Mouse (Mus musculus): ENCODE data around the gene Svopl. TPM values are rescaled to one million over a fixed set of nuclear protein-coding genes. Genes with fewer than 3 reads are reported as not detected.
A peak's percentile ranks its signal among the peaks of the same experiment; 100 is the strongest.

Svopl gene
- total and polyA plus RNA-seq, 3 experiments: not detected

DNA sequence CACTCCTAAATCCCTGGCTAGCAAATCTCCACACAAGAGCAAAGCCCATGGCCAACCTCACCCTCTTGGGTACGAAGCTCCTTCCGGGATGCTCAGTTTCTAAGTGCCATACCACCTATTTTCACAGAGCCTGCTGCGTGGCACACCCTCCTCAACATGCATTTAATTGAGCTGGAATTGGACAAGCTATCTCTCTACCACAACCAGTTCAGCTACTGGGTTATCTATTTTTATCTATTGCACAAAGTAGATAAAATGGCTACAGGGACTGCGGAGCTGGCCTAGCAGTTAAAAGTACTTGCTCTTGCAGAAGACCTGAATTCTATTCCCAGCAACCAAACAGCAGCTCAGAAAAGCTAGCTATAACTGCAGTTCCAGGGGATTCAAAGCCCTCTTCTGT, 24.5 kb upstream of the Svopl start:
- H3K9me3 ChIP-seq (replicated peaks; ENCODE audit: low read length): peaks cover 8% of the 10 kb centered on the region
- H3K27me3 ChIP-seq (replicated peaks): no peaks in the 10 kb centered on the region
- H3K4me1 ChIP-seq (ENCODE audit: control insufficient read depth in 1 of 2, insufficient read depth in 2 of 2): no peaks in the 10 kb centered on the region
- TF ChIP-seq ZNF384 (IDR thresholded peaks at IDR 0.05; ENCODE audit: low read depth, low read length) (no peak), BHLHE40 (IDR thresholded peaks at IDR 0.05; ENCODE audit: low read depth, low read length) (no peak), UBTF (IDR thresholded peaks at IDR 0.05; ENCODE audit: low read depth, low read length) (no peak), PAX5 (IDR thresholded peaks at IDR 0.05; ENCODE audit: low read length) (no peak), EP300 (IDR thresholded peaks at IDR 0.05; ENCODE audit: low read length) (no peak), ELF1 (IDR thresholded peaks at IDR 0.05; ENCODE audit: low read depth, low read length) (no peak), ZKSCAN1 (IDR thresholded peaks at IDR 0.05; ENCODE audit: borderline replicate concordance, low read depth, low read length) (no peak), SIN3A (IDR thresholded peaks at IDR 0.05; ENCODE audit: low read length) (no peak), NELFE (IDR thresholded peaks at IDR 0.05; ENCODE audit: low read depth, low read length) (no peak), CTCF (conservative IDR thresholded peaks at IDR 0.05 in 1 of 2, IDR thresholded peaks at IDR 0.05 in 1 of 2; ENCODE audit: low read depth in 2 of 2, low read length in 2 of 2) (no peak), MYC (IDR thresholded peaks at IDR 0.05; ENCODE audit: low read depth, low read length) (no peak), ZC3H11A (IDR thresholded peaks at IDR 0.05; ENCODE audit: low read depth, low read length) (no peak)
- H3K4me3 ChIP-seq (replicated peaks in 1 of 3; ENCODE audit: low read depth in 2 of 3, low read length in 2 of 3, poor library complexity in 1 of 3): no peak overlapping the region
- H3K27ac ChIP-seq (ENCODE audit: insufficient read depth, low read depth): no peak overlapping the region
- dilution Hi-C loops (cut with MboI; ENCODE audit: extremely low pct_ligation_motif_present, extremely low pct_unique_long_range_greater_than_20kb, low sequenced_read_pairs): no loop called here
- DNase-seq (ENCODE audit: extremely low read depth): no peak
- H3K4me2 ChIP-seq (ENCODE audit: insufficient read depth, low read depth, poor library complexity, severe bottlenecking): no peak overlapping the region
- H3K36me3 ChIP-seq (replicated peaks in 1 of 2; ENCODE audit: control insufficient read depth in 1 of 2, insufficient read depth in 1 of 2, low read length in 1 of 2): no peaks in the 10 kb centered on the region
- no peak overlapping the region for H3K9ac ChIP-seq (ENCODE audit: insufficient read depth, low read depth)
- in situ Hi-C loops (cut with MboI; ENCODE audit: low pct_ligation_motif_present, low pct_unique_long_range_greater_than_20kb, low sequenced_read_pairs): no loop called here
- no peaks in the 10 kb centered on the region for H3K79me2 ChIP-seq (replicated peaks; ENCODE audit: control insufficient read depth, extremely low read depth, insufficient read depth, poor library complexity, severe bottlenecking)

DNA sequence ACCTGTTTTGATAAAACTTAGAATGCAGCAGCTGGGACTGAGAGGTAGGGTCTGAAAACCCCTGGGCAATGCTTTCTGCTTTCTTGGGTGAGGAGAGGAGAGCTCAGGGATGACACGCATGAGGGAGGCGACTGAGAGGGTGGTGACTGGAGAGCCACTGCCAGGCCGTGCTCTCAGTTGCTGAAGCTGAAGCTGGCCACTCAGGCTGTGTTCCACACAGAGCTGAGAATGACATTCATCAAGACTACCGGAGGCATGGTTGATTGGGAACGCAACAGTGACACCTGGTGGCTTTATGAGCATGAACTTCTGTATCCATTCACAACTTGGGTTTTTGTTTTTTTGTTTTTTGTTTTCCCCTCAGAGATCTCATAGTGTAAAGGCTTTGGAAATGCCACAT, 19.4 kb upstream of the Svopl start:
- peak; percentile 93 for TF ChIP-seq RAD21 (IDR thresholded peaks at IDR 0.05; ENCODE audit: low read depth, low read length)
- TF ChIP-seq JUND (conservative IDR thresholded peaks at IDR 0.05; ENCODE audit: low read depth, low read length): no peak
- no peak for TF ChIP-seq POLR2A (IDR thresholded peaks at IDR 0.05; ENCODE audit: low read depth, low read length)
- TF ChIP-seq SMC3 (IDR thresholded peaks at IDR 0.05; ENCODE audit: low read depth, low read length): peak; percentile 95
- peak; percentile 72 for TF ChIP-seq ZC3H11A (IDR thresholded peaks at IDR 0.05; ENCODE audit: low read depth, low read length)
- TF ChIP-seq CTCF (conservative IDR thresholded peaks at IDR 0.05 in 1 of 2, IDR thresholded peaks at IDR 0.05 in 1 of 2; ENCODE audit: low read depth in 2 of 2, low read length in 2 of 2): peak; percentile 46 to 90; a peak in 3 of 4 replicates
- no peak for TF ChIP-seq USF2 (conservative IDR thresholded peaks at IDR 0.05; ENCODE audit: low read depth, low read length)
- 0 out of 2 replicates have a peak, but pooled peaks have one; percentile 17 for TF ChIP-seq NELFE (IDR thresholded peaks at IDR 0.05; ENCODE audit: low read depth, low read length)
- no peak overlapping the region for H3K27ac ChIP-seq (ENCODE audit: insufficient read depth, low read depth)
- DNase-seq (ENCODE audit: extremely low read depth): peak; percentile 80
- no peaks in the 10 kb centered on the region for H3K36me3 ChIP-seq (replicated peaks in 1 of 2; ENCODE audit: control insufficient read depth in 1 of 2, insufficient read depth in 1 of 2, low read length in 1 of 2)
- in situ Hi-C loops (cut with MboI; ENCODE audit: low pct_ligation_motif_present, low pct_unique_long_range_greater_than_20kb, low sequenced_read_pairs) (loop anchor here (10.0 kb wide), 1 partner anchor 471 kb away; no protein-coding TSS in a partner anchor), dilution Hi-C loops (cut with MboI; ENCODE audit: extremely low pct_ligation_motif_present, extremely low pct_unique_long_range_greater_than_20kb, low sequenced_read_pairs) (no loop called here)
- no peak overlapping the region for H3K4me2 ChIP-seq (ENCODE audit: insufficient read depth, low read depth, poor library complexity, severe bottlenecking)
- H3K9ac ChIP-seq (ENCODE audit: insufficient read depth, low read depth): no peak overlapping the region
- no peaks in the 10 kb centered on the region for H3K79me2 ChIP-seq (replicated peaks; ENCODE audit: control insufficient read depth, extremely low read depth, insufficient read depth, poor library complexity, severe bottlenecking)
- H3K4me3 ChIP-seq (replicated peaks in 1 of 3; ENCODE audit: low read depth in 2 of 3, low read length in 2 of 3, poor library complexity in 1 of 3): no peak overlapping the region
- H3K4me1 ChIP-seq (ENCODE audit: control insufficient read depth in 1 of 2, insufficient read depth in 2 of 2): peaks cover 2 to 15% of the 10 kb centered on the region in 2 experiments; a peak in 1 of 4 replicates
- peaks cover 18% of the 10 kb centered on the region for H3K9me3 ChIP-seq (replicated peaks; ENCODE audit: low read length)
- H3K27me3 ChIP-seq (replicated peaks): no peaks in the 10 kb centered on the region

All from CH12.LX (cell line).